Mouse (Mus musculus) brain, embryonic 14.5 days (tissue): ENCODE measurements around the gene Peli2.

Source experiments
- CTCF ChIP-seq: fragments of 200-500 bp; IDR thresholded peaks from 2 replicates; pipeline ENCODE4 v1.5.1; 2012; ENCODE audit warnings: inconsistent platforms, mild to moderate bottlenecking, moderate library complexity, borderline replicate concordance; ENCODE audit not compliant: insufficient read depth, insufficient read length; ENCODE audit errors: extremely low read depth
- POLR2A ChIP-seq: fragments of 200-500 bp; IDR thresholded peaks from 2 replicates; pipeline ENCODE4 v1.6.1; 2012; ENCODE audit warnings: mild to moderate bottlenecking, inconsistent platforms, borderline replicate concordance; ENCODE audit not compliant: poor library complexity, insufficient read depth, insufficient read length, severe bottlenecking; ENCODE audit errors: extremely low read depth

DNA sequence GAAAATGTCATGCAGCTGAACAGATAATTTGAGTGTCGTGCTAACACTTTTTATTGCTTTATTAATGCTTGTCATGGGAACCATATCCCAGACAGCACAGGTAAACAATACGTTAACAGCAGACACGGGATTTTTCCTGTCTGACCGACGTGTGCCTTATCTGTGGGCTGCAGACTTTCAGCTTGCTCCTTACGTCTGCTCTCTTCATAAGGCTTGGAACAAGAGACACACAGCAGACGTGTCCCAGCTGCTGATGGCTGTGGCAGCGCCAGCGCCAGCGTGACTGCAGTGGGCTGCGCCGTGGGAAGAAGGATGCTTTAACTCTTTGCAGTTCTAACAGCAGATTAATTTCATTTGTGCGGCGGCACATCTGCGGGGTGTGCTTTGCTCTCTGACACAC is 86.5 kb downstream of the Peli2 start:
- TF ChIP-seq CTCF (no peak), POLR2A (no peak)
